Mouse (Mus musculus): Measurements from ENCODE around the gene Hmcn2.

DNA sequence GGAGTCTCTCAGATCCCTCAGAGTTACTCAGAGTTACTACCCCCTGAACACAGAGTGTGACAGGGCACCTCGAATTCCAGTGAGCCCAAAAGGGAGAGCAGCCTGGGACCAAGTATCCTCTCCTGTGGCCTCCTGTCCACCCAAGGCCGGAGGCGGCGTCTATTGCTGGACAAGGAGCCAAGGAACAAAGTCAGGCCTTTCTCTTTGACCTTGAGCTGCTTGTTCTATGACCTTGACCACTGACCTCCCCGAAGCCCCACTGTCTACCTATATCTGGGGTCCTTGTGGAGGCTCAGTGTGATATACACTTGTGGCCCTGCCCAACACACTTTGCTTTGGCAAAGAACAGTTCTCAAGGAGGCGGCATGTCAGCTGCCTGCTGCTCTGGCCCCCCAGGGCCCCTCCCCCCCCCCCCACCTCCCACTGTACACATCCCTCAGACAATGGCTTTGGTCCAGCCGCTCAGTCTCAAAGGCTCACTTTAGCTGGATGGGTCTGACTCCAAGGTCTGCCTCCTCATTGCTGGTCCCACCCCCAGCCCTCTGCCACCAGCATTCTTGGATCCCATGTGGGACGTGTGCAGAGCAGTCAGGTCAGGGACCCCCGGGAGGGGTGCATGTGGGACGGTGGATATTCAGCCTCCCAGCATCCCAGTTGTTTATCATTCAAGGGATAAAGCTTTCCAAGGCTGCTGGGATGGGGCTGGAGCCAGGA, 162.0 kb downstream of the Hmcn2 start:
- TF ChIP-seq POLR2A (IDR thresholded peaks at IDR 0.05; ENCODE audit: insufficient read depth, low read depth, low read length) = no peak
- no peak for TF ChIP-seq CTCF (IDR thresholded peaks at IDR 0.05; ENCODE audit: insufficient read depth, low read depth, low read length)
